Mouse (Mus musculus) kidney, adult 2 months (tissue): Measurements from ENCODE around the gene Ndufb10. TPM values are rescaled to one million over a fixed set of nuclear protein-coding genes. Genes with fewer than 3 reads are reported as not detected.

Experiments
- DNase-seq: peaks from one replicate; pipeline ENCODE4 v3.0.0; 2021
- H3K27ac ChIP-seq: fragments of 200-500 bp; 2 replicates; pipeline ENCODE4 v1.5.1; 2012; ENCODE audit warnings: low read depth, low read length, control low read depth, inconsistent platforms; ENCODE audit not compliant: insufficient read depth
- H3K27me3 ChIP-seq: fragments of 200-500 bp; replicated peaks from 2 replicates; pipeline ENCODE4 v1.6.1; 2012; ENCODE audit warnings: mild to moderate bottlenecking, moderate library complexity, low read length, inconsistent platforms; ENCODE audit not compliant: control insufficient read depth, insufficient read depth
- H3K36me3 ChIP-seq: fragments of 200-500 bp; 2 replicates; pipeline ENCODE4 v1.6.1; 2012; ENCODE audit warnings: mild to moderate bottlenecking, moderate library complexity, low read length, inconsistent platforms; ENCODE audit not compliant: control insufficient read depth, insufficient read depth
- H3K4me1 ChIP-seq: fragments of 200-500 bp; 2 replicates; pipeline ENCODE4 v1.6.1; 2011; ENCODE audit warnings: low read length; ENCODE audit not compliant: control insufficient read depth, insufficient read depth
- H3K4me3 ChIP-seq: fragments of 200-500 bp; 2 replicates; pipeline ENCODE4 v1.5.1; 2011; ENCODE audit warnings: mild to moderate bottlenecking, low read depth, low read length, control low read depth; ENCODE audit not compliant: insufficient read depth
- CTCF ChIP-seq: fragments of 200-500 bp; conservative IDR thresholded peaks from 2 replicates; pipeline ENCODE4 v1.5.1; 2011; ENCODE audit warnings: low read depth, mild to moderate bottlenecking, control low read depth, low read length, moderate library complexity, mixed read lengths; ENCODE audit not compliant: insufficient read depth, insufficient read length
- POLR2A ChIP-seq: fragments of 200-500 bp; IDR thresholded peaks from one replicate; pipeline ENCODE4 v1.6.1; 2011; ENCODE audit warnings: low read depth, low read length, control low read depth
- WGBS: fragments of 180-500 bp; shearing (Covaris S2); methylation state at CpG from one replicate; pipeline ENCODE4 v1.1.7; 2018; 5-methylcytosine and 5-hydroxymethylcytosine counted together
- polyA plus RNA-seq: library from polyadenylated mRNA; depleted of rRNA; stranded (reverse); fragments of >200 nt; gene quantifications from 2 replicates; pipeline ENCODE4 v1.2.3, GENCODE M21; 2012

Gene Ndufb10
- polyA plus RNA-seq, 1 experiment: 656 TPM

DNA sequence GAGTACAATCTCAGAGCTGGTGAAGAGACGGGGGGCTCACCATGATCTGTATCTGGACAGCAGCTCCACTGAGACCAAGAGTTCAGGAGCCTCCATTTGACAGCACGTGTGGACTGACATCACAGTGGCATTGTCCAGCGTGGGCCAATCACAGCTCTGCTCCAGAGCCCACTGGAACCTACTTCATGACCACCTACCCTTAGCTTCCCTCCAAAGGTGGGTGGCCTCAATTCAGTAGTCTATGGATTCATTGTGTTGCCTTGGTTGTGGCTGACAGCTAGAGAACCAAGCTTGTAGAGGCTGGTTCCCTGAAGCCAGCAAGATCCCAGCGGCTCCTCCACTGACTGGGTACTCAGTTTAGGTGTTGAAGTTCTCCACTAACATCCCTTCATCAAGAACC, 6.3 kb downstream of the Ndufb10 start, which contains the start of the genes Rnf151 and Rps2:
Rnf151 (minus strand) TSS at position 121 of the 400 bp plus-strand sequence.
Rps2 (plus strand) TSS at position 174 of the 400 bp plus-strand sequence.
- no peaks in the 10 kb centered on the region for H3K27me3 ChIP-seq
- 86% methylated on average over 4 of the region's 4 CpGs for WGBS
- no peak for DNase-seq

DNA sequence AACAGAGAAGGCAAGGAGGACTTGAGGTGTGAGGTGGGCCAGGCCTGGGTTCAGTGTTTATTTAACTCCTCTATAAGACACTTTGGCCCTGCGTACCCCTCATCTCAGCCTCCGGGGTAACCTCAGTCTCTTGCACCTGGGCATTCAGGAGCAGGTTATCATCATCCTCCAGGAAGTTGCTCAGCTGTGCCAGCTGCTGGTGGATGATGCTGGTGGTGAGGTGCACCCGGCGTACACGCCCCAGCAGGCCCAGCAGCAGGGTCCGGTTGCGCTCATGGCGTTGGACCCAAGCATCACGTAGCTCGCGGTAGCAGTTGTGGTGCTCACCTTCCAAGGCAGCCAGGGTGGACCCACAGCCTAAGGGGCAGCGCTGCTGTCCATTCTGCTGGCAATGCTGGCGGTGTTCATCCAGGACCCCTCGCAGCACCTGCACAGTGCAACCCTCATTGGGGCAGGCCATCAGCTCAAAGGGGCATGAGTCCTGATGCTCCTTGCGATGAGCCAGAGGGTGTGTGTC, 8.1 kb downstream of the Ndufb10 start:
- Histone ChIP-seq H3K36me3 (no peaks in the 10 kb centered on the region), H3K27me3 (no peaks in the 10 kb centered on the region), H3K4me3 (no peak overlapping the region), H3K4me1 (peaks cover 6% of the 10 kb centered on the region; the same call in 1 of the 2 replicates), H3K27ac (no peak overlapping the region)
- TF ChIP-seq POLR2A (no peak), CTCF (no peak)
- DNase-seq: no peak
- 92% methylated on average over 15 of the region's 15 CpGs for WGBS

More for the DNA sequence above, 6.3 kb downstream of the Ndufb10 start, which contains the start of the genes Rnf151 and Rps2:
- Histone ChIP-seq H3K36me3 (no peaks in the 10 kb centered on the region; the same call in 1 of the 2 replicates), H3K27ac (no peak within 1 kb of the TSS), H3K4me1 (peaks cover 6% of the 10 kb centered on the region; the same call in 1 of the 2 replicates), H3K4me3 (no peak within 1 kb of the TSS)
- no peak for TF ChIP-seq CTCF
- no peak for TF ChIP-seq POLR2A

DNA sequence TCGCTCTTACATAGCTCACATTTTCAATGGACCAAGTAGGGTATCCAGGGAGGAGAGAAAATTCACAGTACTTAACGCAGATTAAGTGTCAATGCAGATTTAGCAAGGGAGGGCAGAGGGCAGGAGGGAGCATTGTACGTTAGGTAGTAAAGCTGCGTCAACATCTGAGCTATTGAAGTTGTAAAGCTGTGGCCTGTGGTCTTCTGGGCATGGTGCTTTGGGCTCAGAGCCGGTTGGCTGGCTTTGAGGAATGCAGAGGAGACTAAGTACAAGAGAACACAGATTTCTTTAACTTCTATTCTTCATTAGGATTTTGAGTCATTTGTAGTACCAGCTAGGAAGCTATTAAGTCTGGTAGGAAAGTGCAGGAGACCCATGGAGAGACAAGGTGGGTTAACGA, 8.7 kb downstream of the Ndufb10 start:
- no peak overlapping the region for H3K27ac ChIP-seq
- peak; percentile 23 for DNase-seq
- H3K4me1 ChIP-seq: peaks cover 6% of the 10 kb centered on the region; the same call in 1 of the 2 replicates
- 50% methylated on average over 6 of the region's 6 CpGs for WGBS
- H3K27me3 ChIP-seq: no peaks in the 10 kb centered on the region
- TF ChIP-seq CTCF (no peak), POLR2A (no peak)
- H3K4me3 ChIP-seq: no peak overlapping the region
- no peaks in the 10 kb centered on the region for H3K36me3 ChIP-seq

- peak; percentile 27 for DNase-seq
- Histone ChIP-seq H3K27me3 (no peaks in the 10 kb centered on the region), H3K4me1 (no peaks in the 10 kb centered on the region; the same call in 1 of the 2 replicates), H3K4me3 (no peak overlapping the region), H3K36me3 (no peaks in the 10 kb centered on the region), H3K27ac (no peak overlapping the region)
- TF ChIP-seq CTCF (0 out of 2 replicates have a peak, but pooled peaks have one; percentile 1), POLR2A (no peak)
- WGBS: 30% methylated on average over 2 of the region's 2 CpGs
These were observed 15.6 kb downstream of the Ndufb10 start for GRCm38 (mm10) chr17:24708646-24709045.

- Histone ChIP-seq H3K27me3 (no peaks in the 10 kb centered on the region), H3K4me1 (no peaks in the 10 kb centered on the region; the same call in 1 of the 2 replicates), H3K36me3 (no peaks in the 10 kb centered on the region), H3K4me3 (peak overlapping the region; percentile 58), H3K27ac (peak overlapping the region; percentile 18; the same call in 1 of the 2 replicates)
- TF ChIP-seq CTCF (no peak), POLR2A (no peak)
- WGBS: 2% methylated on average over 24 of the region's 24 CpGs
- peak; percentile 40 for DNase-seq
These were observed 16.4 kb downstream of the Ndufb10 start for GRCm38 (mm10) chr17:24707801-24708425.

- Histone ChIP-seq H3K4me3 (peak within 1 kb of the TSS; percentile 58), H3K27me3 (no peaks in the 10 kb centered on the region), H3K27ac (peak within 1 kb of the TSS; percentile 21; the same call in 1 of the 2 replicates), H3K36me3 (no peaks in the 10 kb centered on the region), H3K4me1 (no peaks in the 10 kb centered on the region; the same call in 1 of the 2 replicates)
- peak; percentile 74 for TF ChIP-seq POLR2A
- TF ChIP-seq CTCF: no peak
- WGBS: 4% methylated on average over 32 of the region's 32 CpGs
- peak; percentile 97 for DNase-seq
These were observed 17.1 kb downstream of the Ndufb10 start, which contains the start of gene Tbl3 for GRCm38 (mm10) chr17:24706982-24707800. Gene Tbl3 (minus strand): TSS chr17:24707660.
